In the genomic region with DNA sequence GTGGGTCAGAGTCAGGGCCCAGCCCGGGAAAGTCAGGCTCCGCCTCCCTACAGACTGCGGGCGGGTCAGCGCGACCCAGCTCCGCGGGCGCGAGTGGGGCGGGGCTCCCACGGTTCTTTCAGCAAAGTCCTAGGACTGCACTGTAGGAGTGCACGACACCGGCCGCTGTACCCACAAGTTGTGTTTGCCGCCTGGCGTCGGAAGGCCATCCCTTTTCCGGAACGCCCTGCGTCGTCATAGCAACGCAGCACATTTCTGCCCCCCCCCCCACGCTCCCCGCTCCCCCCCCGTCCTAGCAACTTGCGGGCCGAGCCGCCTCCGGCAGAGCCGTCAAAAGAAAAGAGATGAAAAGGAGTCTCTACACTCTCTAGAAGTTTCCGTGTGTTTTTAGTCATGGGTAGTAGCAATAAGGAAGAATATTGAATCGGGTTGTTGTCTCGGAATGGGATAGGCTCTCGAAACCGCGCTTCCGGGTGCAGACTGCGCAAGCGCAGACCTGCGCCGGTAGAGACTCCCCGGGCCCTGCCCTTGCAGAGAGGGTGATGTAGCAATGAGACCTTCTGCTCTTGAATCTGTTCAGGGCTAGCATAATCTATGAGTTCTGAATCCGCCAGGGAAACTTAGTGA, we compare ENCODE assay signal across 8 mouse cellular contexts. TPM values are rescaled to one million over a fixed set of nuclear protein-coding genes. Genes with fewer than 3 reads are reported as not detected.
DNase-seq lines count a peak whose midpoint lies in the region; ATAC-seq and TF ChIP-seq lines count a peak whose summit lies in the region.

Gene Axdnd1, minus strand, starts transcription at position 489 of the 627 bp plus-strand sequence.

- DNase-seq in brain, embryonic 14.5 days (ENCODE audit: low read depth), result peak; percentile 92
- DNase-seq in kidney, postnatal 10 days, result peak; percentile 92
- DNase-seq in natural killer cell, adult 2 months (ENCODE audit: low spot score in 2 of 2), result peak; percentile 87 to 89

- H3K4me2 ChIP-seq in heart, embryonic 13.5 days, result peak within 1 kb of the TSS; percentile 77
- peak within 1 kb of the TSS; percentile 75 for H3K4me2 ChIP-seq in liver, embryonic 12.5 days
- H3K4me2 ChIP-seq in stomach, embryonic 15.5 days, result peak within 1 kb of the TSS; percentile 66

- peak within 1 kb of the TSS; percentile 29 for H3K4me3 ChIP-seq in C2C12 (ENCODE audit: insufficient read depth, poor library complexity, severe bottlenecking)
- peak within 1 kb of the TSS; percentile 77 for H3K4me3 ChIP-seq in erythroblast, embryonic 14.5 days (replicated peaks)
- H3K4me3 ChIP-seq in heart, embryonic 13.5 days, result peak within 1 kb of the TSS; percentile 76
- H3K4me3 ChIP-seq in liver, embryonic 12.5 days, result peak within 1 kb of the TSS; percentile 73
- H3K4me3 ChIP-seq in stomach, embryonic 15.5 days (replicated peaks), result peak within 1 kb of the TSS; percentile 64

- WGBS in heart, embryonic 13.5 days, result under 1% methylated on average over 44 of the region's 44 CpGs
- under 1% methylated on average over 44 of the region's 44 CpGs for WGBS in liver, embryonic 12.5 days (ENCODE audit: insufficient replicate concordance)
- WGBS in stomach, embryonic 15.5 days, result under 1% methylated on average over 44 of the region's 44 CpGs

- peaks cover 4% of the 10 kb centered on the region; the same call in 1 of the 2 replicates for H3K9me3 ChIP-seq in erythroblast, embryonic 14.5 days (ENCODE audit: control insufficient read depth, low read length)
- H3K9me3 ChIP-seq in heart, embryonic 13.5 days, result no peaks in the 10 kb centered on the region
- H3K9me3 ChIP-seq in liver, embryonic 12.5 days (replicated peaks), result no peaks in the 10 kb centered on the region
- H3K9me3 ChIP-seq in stomach, embryonic 15.5 days, result no peaks in the 10 kb centered on the region

- H3K79me2 ChIP-seq in C2C12 (ENCODE audit: control insufficient read depth, insufficient read depth), result no peaks in the 10 kb centered on the region

- TF ChIP-seq CTCF in C2C12 (IDR thresholded peaks at IDR 0.05; ENCODE audit: control insufficient read depth, insufficient read depth, insufficient read length), result no peak
- peak; percentile 17; the same call in 1 of the 2 replicates for TF ChIP-seq CTCF in brain, embryonic 14.5 days (IDR thresholded peaks at IDR 0.05; ENCODE audit: borderline replicate concordance, extremely low read depth, insufficient read depth, insufficient read length)

- H3ac ChIP-seq in C2C12 (ENCODE audit: control insufficient read depth, insufficient read length, low read depth), result peak within 1 kb of the TSS; percentile 3

- no peaks in the 10 kb centered on the region for H3K27me3 ChIP-seq in C2C12 (ENCODE audit: control insufficient read depth, insufficient read depth, insufficient read length)
- no peaks in the 10 kb centered on the region for H3K27me3 ChIP-seq in erythroblast, embryonic 14.5 days (ENCODE audit: control insufficient read depth)
- no peaks in the 10 kb centered on the region for H3K27me3 ChIP-seq in heart, embryonic 13.5 days (replicated peaks)
- H3K27me3 ChIP-seq in liver, embryonic 12.5 days (replicated peaks), result no peaks in the 10 kb centered on the region
- H3K27me3 ChIP-seq in stomach, embryonic 15.5 days (replicated peaks), result no peaks in the 10 kb centered on the region

- peak within 1 kb of the TSS; percentile 81 for H3K9ac ChIP-seq in heart, embryonic 13.5 days
- peak within 1 kb of the TSS; percentile 74 for H3K9ac ChIP-seq in liver, embryonic 12.5 days
- H3K9ac ChIP-seq in stomach, embryonic 15.5 days, result peak within 1 kb of the TSS; percentile 22; the same call in 1 of the 2 replicates

- peak; percentile 31; the same call in 1 of the 2 replicates for TF ChIP-seq POLR2A in brain, embryonic 14.5 days (IDR thresholded peaks at IDR 0.05; ENCODE audit: borderline replicate concordance, extremely low read depth, insufficient read depth, insufficient read length, poor library complexity, severe bottlenecking)

- peaks cover 27% of the 10 kb centered on the region for H3K4me1 ChIP-seq in erythroblast, embryonic 14.5 days (ENCODE audit: control insufficient read depth)
- peaks cover 9% of the 10 kb centered on the region for H3K4me1 ChIP-seq in heart, embryonic 13.5 days
- peaks cover 16% of the 10 kb centered on the region for H3K4me1 ChIP-seq in liver, embryonic 12.5 days
- no peaks in the 10 kb centered on the region; the same call in 1 of the 2 replicates for H3K4me1 ChIP-seq in stomach, embryonic 15.5 days

- peak; percentile 84 for ATAC-seq in heart, embryonic 13.5 days (ENCODE audit: extremely low read depth, insufficient number of reproducible peaks, low FRiP score, low TSS enrichment)
- peak; percentile 95 for ATAC-seq in liver, embryonic 12.5 days
- ATAC-seq in stomach, embryonic 15.5 days (ENCODE audit: insufficient read depth, low FRiP score, low read depth), result peak; percentile 94

- H3K79me3 ChIP-seq in C2C12 (ENCODE audit: low read depth), result no peaks in the 10 kb centered on the region

- peak within 1 kb of the TSS; percentile 30; the same call in 1 of the 2 replicates for H3K27ac ChIP-seq in heart, embryonic 13.5 days (replicated peaks)
- peak within 1 kb of the TSS; percentile 89 for H3K27ac ChIP-seq in liver, embryonic 12.5 days
- H3K27ac ChIP-seq in stomach, embryonic 15.5 days, result peak within 1 kb of the TSS; percentile 87

- H3K36me3 ChIP-seq in C2C12 (ENCODE audit: control insufficient read depth, insufficient read depth), result no peaks in the 10 kb centered on the region
- no peaks in the 10 kb centered on the region for H3K36me3 ChIP-seq in erythroblast, embryonic 14.5 days (ENCODE audit: control insufficient read depth)
- peaks cover 2% of the 10 kb centered on the region for H3K36me3 ChIP-seq in heart, embryonic 13.5 days
- no peaks in the 10 kb centered on the region for H3K36me3 ChIP-seq in liver, embryonic 12.5 days
- H3K36me3 ChIP-seq in stomach, embryonic 15.5 days, result no peaks in the 10 kb centered on the region

TF ChIP-seq in C2C12, 6 proteins besides CTCF, POLR2A, EP300 and RAD21:
- TF ChIP-seq CEBPB (IDR thresholded peaks at IDR 0.05; ENCODE audit: low read depth) (no peak), MAX (IDR thresholded peaks at IDR 0.05) (no peak), MYOG (IDR thresholded peaks at IDR 0.05; ENCODE audit: control insufficient read depth, extremely low read depth, insufficient read length) (no peak), MYOD1 (IDR thresholded peaks at IDR 0.05; ENCODE audit: control insufficient read depth, insufficient read length, low read depth) (no peak), USF1 (IDR thresholded peaks at IDR 0.05; ENCODE audit: low read depth) (no peak), FOSL1 (IDR thresholded peaks at IDR 0.05; ENCODE audit: insufficient read depth, low read length, poor library complexity, severe bottlenecking) (no peak)

RNA-seq across cellular contexts. Expression of gene Axdnd1, which starts in this region (rescaled TPM):
- 0.22 TPM for polyA plus RNA-seq in C2C12 (2012; fragmentation: generic; extraction: Trizol)
- 0.15 and 0.19 TPM in 2 replicates for polyA plus RNA-seq in brain, embryonic 14.5 days (2012; rRNA removed)
- polyA plus RNA-seq in erythroblast, embryonic 14.5 days (2012), result not detected in 2 replicates
- 0.09 and 0.27 TPM in 2 replicates for polyA plus RNA-seq in heart, embryonic 13.5 days (2015; fragmentation: Nextera tagmentation; extraction: Ambion mirVana)
- 0.23 TPM in 1 of 2 replicates, not detected in the other for polyA plus RNA-seq in liver, embryonic 12.5 days (2016; fragmentation: Nextera tagmentation; extraction: Ambion mirVana)
- 0.18 TPM in 1 of 2 replicates, not detected in the other for polyA plus RNA-seq in stomach, embryonic 15.5 days (2015; fragmentation: Nextera tagmentation; extraction: Ambion mirVana)

Comparison
In these comparisons a context has a peak if more than half of its experiments do, and no peak if none do; other contexts are left out.
1. Peak in every context shown above with its lines: DNase-seq, ATAC-seq, H3K4me3 ChIP-seq and H3K27ac ChIP-seq.
2. Peak in DNase-seq in brain, embryonic 14.5 days; RNA of the gene not detected or under 1 TPM.
3. Peak in ATAC-seq, H3K4me3 ChIP-seq, H3K27ac ChIP-seq, H3K9ac ChIP-seq and H3K4me2 ChIP-seq in heart, embryonic 13.5 days; RNA of the gene not detected or under 1 TPM.
4. Peak in ATAC-seq, H3K4me3 ChIP-seq, H3K27ac ChIP-seq, H3K9ac ChIP-seq and H3K4me2 ChIP-seq in liver, embryonic 12.5 days; RNA of the gene not detected or under 1 TPM.
5. Peak in ATAC-seq, H3K4me3 ChIP-seq, H3K27ac ChIP-seq, H3K9ac ChIP-seq and H3K4me2 ChIP-seq in stomach, embryonic 15.5 days; RNA of the gene not detected or under 1 TPM.
6. H3K27ac ChIP-seq: peak in every context shown above with its lines; median percentile 89 in liver, embryonic 12.5 days; 87 in stomach, embryonic 15.5 days; 30 in heart, embryonic 13.5 days.
7. H3K9ac ChIP-seq: peak in every context shown above with its lines; median percentile 81 in heart, embryonic 13.5 days; 74 in liver, embryonic 12.5 days; 22 in stomach, embryonic 15.5 days.